Mouse (Mus musculus) megakaryocyte progenitor cell, adult 5-6 weeks (primary cell): Measurements from ENCODE around the gene Bicra. TPM values are rescaled to one million over a fixed set of nuclear protein-coding genes. Genes with fewer than 3 reads are reported as not detected.

Experiments
- ATAC-seq: replicated peaks from 2 replicates; pipeline ENCODE4 v1.8.0; 2016; ENCODE audit warnings: mild to moderate bottlenecking, moderate TSS enrichment, inconsistent platforms; ENCODE audit not compliant: poor library complexity
- total RNA-seq, 2 experiments: library from RNA; stranded (forward) in 1 of 2; stranded (reverse) in 1 of 2; fragments of 157-497, 149-512 nt in 1 of 2; fragments of 200-1000 nt in 1 of 2; gene quantifications; 2 replicates each; pipeline versions ENCODE4 v1.2.3 to v1.2.4; 2015 to 2017

Gene Bicra
- total RNA-seq (2015) (14.7 and 14.9 TPM in 2 replicates), total RNA-seq (2017) (1.1 and 3.4 TPM in 2 replicates)

GRCm38 (mm10) chr7:16047338-16048146, at the start of gene Bicra:
Gene Bicra (minus strand): TSS chr7:16047921.
- peak; percentile 8; the same call in 1 of the 2 replicates for ATAC-seq

GRCm38 (mm10) chr7:16094592-16094991, 46.9 kb upstream of the Bicra start:
- no peak for ATAC-seq

- ATAC-seq, result no peak
Observed at GRCm38 (mm10) chr7:16087587-16087986, 39.9 kb upstream of the Bicra start.

DNA sequence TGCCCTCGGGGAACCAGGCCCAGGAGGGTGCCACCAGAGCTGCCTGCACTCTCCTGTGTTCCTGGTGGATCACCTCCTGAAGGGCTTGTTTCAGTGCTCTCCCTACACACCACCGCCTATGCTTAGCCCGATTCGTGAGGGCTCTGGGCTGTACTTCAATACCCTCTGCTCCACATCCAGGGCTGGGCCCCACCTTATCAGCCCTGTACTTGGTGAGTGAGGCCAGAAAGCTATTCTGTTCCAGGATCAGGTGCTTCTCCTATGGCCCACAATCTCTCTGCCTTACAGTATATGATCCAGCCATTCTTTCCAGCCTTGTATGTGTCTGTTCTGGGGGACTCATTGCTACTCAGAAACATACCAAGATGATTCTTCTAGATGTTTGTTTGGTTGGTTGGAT, 35.6 kb upstream of the Bicra start:
- ATAC-seq, result no peak

- ATAC-seq, result no peak
Observed at GRCm38 (mm10) chr7:16080581-16080980, 32.9 kb upstream of the Bicra start.

- ATAC-seq, result no peak
Observed at GRCm38 (mm10) chr7:16079947-16080346, 32.2 kb upstream of the Bicra start.

DNA sequence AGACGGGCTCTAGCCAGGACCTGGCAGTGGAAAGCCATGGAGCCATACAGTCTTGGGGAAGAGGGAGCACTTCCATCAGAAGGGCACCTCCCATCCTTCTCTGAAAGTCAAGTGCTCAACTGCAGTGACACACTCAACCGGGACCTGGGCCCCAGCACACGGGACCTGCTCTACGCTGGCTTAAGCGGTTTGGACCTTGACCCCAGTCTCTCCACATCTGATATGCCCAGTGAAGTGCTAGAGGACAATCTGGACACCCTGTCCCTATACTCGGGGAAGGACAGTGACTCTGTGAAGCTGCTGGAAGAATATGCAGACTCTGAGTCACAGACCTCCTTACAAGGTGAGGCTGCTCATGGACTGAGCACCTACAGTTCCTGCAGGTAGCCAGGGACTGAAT, 24.2 kb upstream of the Bicra start:
- ATAC-seq, result no peak

- peak; percentile 94 for ATAC-seq
Observed at GRCm38 (mm10) chr7:16070846-16071245, 23.1 kb upstream of the Bicra start.

DNA sequence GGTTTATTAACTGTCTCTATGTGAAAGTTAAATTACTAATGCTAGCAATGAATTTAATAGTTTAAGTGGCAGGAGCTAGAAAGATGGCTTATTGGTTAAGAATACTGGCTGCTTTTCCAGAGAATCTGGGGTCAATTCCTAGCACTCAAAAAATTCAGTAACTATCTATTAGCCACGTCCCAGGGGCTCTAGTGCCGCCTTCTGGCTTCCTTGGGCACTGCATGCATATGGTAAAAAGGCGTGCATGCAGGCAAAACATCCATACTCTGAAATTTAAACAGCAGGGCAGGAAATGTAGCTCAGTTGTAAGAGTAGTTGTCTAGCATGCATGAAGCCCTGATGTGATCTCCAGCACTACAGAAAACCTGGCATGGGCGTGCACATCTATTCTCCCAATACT, 15.8 kb upstream of the Bicra start:
- ATAC-seq, result peak; percentile 74; the same call in 1 of the 2 replicates

- ATAC-seq, result no peak
Observed at GRCm38 (mm10) chr7:16062099-16062420, 14.3 kb upstream of the Bicra start.

GRCm38 (mm10) chr7:16061219-16062098, 13.7 kb upstream of the Bicra start, which contains the start of gene Zfp541:
Gene Zfp541 (plus strand): TSS chr7:16061814.
- ATAC-seq, result no peak

- peak; percentile 10; the same call in 1 of the 2 replicates for ATAC-seq
Observed at GRCm38 (mm10) chr7:16057136-16057534, 9.4 kb upstream of the Bicra start.

- ATAC-seq, result no peak
Observed at GRCm38 (mm10) chr7:16056459-16057135, 8.9 kb upstream of the Bicra start.

- ATAC-seq, result no peak
Observed at GRCm38 (mm10) chr7:16055665-16056064, 7.9 kb upstream of the Bicra start.

DNA sequence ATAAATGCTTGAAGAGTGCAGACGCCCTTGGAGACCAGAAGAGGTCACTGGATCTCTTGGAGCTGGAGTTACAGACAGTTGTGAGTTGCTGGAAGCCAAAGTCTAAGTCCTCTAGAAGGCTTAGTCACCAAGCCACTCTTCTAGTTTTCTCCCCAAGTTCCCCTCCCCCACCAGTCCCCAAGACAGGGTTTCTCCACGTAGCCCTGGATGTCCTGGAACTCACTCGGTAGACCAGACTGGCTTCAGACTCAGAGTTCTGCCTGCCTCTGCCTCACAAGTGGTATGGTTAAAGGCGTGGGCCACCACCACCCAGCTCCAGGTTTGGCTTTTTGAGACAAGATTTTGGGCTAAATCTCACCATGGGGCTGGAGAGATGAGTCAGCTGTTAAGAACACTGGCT, 7.2 kb upstream of the Bicra start:
- no peak for ATAC-seq

DNA sequence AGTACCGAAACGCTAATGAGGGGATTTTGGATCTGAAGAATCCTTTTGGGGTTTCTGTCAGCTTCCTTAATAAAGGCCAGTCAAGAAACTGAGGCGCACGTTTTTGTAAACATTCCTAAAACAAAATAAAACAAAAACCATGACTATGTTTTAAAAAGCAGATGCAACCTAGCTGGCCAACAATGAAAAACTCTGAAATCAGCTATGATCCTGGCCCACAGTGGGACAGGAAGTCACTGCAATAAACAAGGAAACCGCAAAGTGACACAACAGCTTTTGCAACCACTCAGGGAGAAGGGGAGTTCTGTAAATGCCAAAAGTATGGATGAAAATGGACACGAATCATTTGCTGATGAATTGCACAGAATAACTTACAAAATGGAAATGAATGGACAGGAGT, 5.4 kb upstream of the Bicra start:
- ATAC-seq, result peak; percentile 17

- ATAC-seq, result peak; percentile 56
Observed at GRCm38 (mm10) chr7:16052684-16053083, 5.0 kb upstream of the Bicra start.

- ATAC-seq, result peak; percentile 46
Observed at GRCm38 (mm10) chr7:16051883-16052595, 4.3 kb upstream of the Bicra start.

DNA sequence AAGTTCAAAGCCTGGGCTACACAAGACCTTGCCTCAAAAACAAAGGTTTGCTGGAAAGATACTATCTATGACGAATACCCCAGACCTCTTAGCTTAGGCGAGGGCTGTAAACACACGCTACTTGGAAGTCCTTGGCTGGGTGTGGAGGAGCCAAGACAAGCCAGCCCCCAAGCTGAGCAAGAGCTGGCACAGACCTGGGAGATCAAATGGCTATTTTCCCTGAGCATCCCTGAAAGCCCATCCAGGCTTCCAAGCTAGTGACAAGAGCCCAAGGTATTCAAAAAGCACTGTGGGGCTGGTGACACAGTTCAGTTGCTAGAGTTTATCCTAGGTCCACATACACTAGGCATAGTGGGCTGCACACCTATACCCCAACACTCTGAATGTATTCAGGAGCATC, 2.9 kb upstream of the Bicra start:
- no peak for ATAC-seq

DNA sequence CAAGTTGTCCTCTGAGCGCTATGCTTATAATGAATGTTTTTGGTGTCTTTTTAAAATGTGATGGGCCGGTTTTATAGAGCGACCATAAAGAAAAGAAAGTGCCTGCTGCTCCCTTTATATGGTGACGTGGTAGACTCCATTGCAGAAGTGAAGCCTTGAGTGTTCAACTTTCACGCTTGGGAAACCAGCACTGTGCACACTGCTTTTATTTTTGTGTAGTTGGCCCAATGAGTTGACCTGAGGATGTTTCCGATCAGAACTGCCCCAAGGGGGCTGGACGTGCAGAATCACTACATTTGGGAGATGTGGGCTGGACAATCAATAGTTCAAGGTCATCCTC, 1.8 kb upstream of the Bicra start:
- no peak for ATAC-seq
